Mouse (Mus musculus) gastrocnemius, postnatal 36 days (tissue): ENCODE measurements around the gene Pilrb2. TPM values are rescaled to one million over a fixed set of nuclear protein-coding genes. Genes with fewer than 3 reads are reported as not detected.
"Not testable (repeated sequence)": the region's sequence is repeated elsewhere in the genome, so short reads cannot be mapped to it uniquely, and the experiment has no call there.

Experiments used
- DNase-seq, 2 experiments: peaks; one replicate each; pipeline ENCODE4 v3.0.0; 2022
- intact Hi-C: fragments of 180-260 bp; cut with DNase I; formaldehyde crosslinking; loops from one replicate; pipeline ENCODE4 v1.15.1; 2025
- long read RNA-seq, 2 experiments: library from polyadenylated mRNA; stranded (forward); transcript quantifications; one replicate each; pipeline ENCODE4 v2.0.0; 2021
- total RNA-seq, 2 experiments: library from RNA; stranded (reverse); gene quantifications; 2 replicates each; pipeline ENCODE4 v1.2.3; 2021

Gene Pilrb2
- under 1 TPM in 1 of 2 experiments, not detected in 1; 0.23 TPM for total RNA-seq
- long read RNA-seq, experiment 1: 0 reads
- long read RNA-seq, experiment 2: 0 reads

- DNase-seq, intact Hi-C loops: not testable (repeated sequence)
Measured at GRCm38 (mm10) chr5:137871644-137872380, at the start of gene Pilrb2. Gene Pilrb2 (minus strand): TSS chr5:137871815.

DNA sequence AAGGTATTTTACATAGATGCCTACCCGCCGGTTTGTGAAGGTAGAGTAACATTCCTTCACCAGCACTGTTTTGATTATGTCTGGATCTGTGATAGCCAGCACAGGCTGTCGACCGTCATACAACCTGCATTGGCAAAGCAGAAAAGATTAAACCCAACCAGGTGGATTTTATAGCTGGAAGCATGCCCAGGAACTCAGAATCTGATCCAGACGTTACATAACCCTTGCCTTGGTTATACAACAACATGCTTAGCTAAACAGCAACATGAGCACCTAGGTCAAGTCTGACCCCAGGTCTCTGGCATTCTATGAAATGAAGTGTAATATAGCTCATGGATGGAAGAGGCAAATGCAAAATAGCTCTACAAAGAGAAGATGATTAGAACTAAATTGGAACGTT lies 43.9 kb upstream of the Pilrb2 start:
- no peak for DNase-seq
- intact Hi-C loops: no loop called here

- intact Hi-C loops: no loop called here
- DNase-seq: no peak
Measured at GRCm38 (mm10) chr5:137914508-137914907, 42.9 kb upstream of the Pilrb2 start.

GRCm38 (mm10) chr5:137909564-137910262 lies 38.1 kb upstream of the Pilrb2 start:
- intact Hi-C loops: no loop called here
- DNase-seq: no peak

- no peak for DNase-seq
- intact Hi-C loops: no loop called here
Measured at GRCm38 (mm10) chr5:137897812-137898211, 26.2 kb upstream of the Pilrb2 start.

- intact Hi-C loops: no loop called here
- DNase-seq: no peak
Measured at GRCm38 (mm10) chr5:137892954-137893353, 21.3 kb upstream of the Pilrb2 start.

- intact Hi-C loops: no loop called here
- DNase-seq: no peak
Measured at GRCm38 (mm10) chr5:137887666-137888065, 16.1 kb upstream of the Pilrb2 start.

DNA sequence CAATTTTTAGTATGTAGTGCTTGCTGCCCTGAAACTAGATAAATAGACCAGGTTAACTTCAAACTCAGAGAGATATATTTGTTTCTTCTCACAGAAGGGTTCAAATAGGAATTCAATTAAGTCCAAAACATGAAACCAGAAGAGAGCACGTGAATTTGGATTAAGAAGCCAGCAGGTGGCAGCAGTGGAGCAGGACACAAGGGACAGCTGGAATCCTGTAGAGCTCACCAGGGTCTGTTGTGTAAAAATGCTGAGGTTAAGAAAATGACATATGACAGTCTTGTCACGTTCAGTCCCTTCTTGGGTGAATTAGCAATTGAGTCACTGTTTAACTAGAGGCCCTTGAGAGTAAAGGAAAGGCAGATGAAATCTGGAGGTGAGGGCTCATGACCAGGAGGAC lies 14.3 kb upstream of the Pilrb2 start:
- intact Hi-C loops: no loop called here

GRCm38 (mm10) chr5:137883345-137883744 lies 11.7 kb upstream of the Pilrb2 start:
- DNase-seq: no peak
- intact Hi-C loops: no loop called here

More for the DNA sequence above, 14.3 kb upstream of the Pilrb2 start:
- DNase-seq: no peak

DNA sequence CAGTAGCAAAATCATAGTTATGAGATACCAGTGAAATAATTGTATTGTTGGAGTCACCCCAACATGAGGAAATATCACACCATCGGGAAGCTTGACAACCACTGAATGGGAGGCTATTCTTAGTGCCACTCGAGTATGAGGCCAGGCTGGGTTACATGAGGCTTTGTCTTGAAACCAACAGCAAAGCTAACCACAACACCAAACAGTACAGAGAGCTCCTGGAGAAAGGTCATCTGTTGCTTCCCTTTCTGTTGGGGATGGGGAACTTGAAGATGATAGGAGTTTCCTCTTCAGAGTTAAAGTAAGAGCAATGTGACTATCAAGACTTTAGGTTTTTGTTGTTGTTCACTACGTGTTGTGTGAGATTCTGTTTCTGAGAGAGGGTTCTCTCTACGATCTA lies 11.3 kb upstream of the Pilrb2 start:
- intact Hi-C loops: no loop called here
- no peak for DNase-seq

- intact Hi-C loops: no loop called here
- DNase-seq: no peak
Measured at GRCm38 (mm10) chr5:137877860-137878259, 6.2 kb upstream of the Pilrb2 start.

- no peak for DNase-seq
- intact Hi-C loops: no loop called here
Measured at GRCm38 (mm10) chr5:137875054-137875453, 3.4 kb upstream of the Pilrb2 start.

DNA sequence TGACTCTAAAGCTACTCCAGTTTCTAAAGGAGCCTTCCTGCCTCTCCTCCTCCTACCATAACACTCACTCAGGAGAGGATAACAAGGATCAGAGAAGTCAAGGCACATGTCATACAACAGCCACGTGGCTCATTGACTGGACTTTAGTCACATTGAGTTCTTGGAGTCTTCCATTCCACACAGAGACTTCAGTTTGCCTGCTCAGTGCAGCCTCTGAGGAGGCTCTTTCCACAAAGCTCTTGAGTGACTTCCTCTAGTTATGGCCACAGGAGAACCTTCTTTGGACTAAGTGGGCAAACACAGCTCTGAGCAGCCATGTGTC lies 727 bp upstream of the Pilrb2 start:
- intact Hi-C loops, DNase-seq: not testable (repeated sequence)

DNA sequence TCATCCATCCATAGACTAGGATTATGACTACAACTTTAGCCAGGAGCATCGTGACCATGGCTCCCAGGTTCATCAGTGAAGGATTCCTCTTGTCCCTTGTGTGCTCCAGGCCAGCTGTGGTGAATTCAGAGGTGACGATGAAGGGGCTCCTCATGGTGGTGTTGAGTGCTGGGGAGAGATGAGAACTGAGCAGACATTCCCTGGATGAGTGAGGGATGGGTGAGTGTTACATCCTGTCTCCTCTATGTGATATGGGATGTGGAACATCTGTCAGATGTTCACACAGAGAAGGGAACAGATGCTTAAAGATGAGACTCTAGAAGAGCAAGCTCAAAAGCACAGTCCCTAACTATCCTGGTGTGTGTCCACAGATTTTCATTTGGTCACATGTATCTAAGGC lies 3.0 kb downstream of the Pilrb2 start:
- DNase-seq, intact Hi-C loops: not testable (repeated sequence)

DNA sequence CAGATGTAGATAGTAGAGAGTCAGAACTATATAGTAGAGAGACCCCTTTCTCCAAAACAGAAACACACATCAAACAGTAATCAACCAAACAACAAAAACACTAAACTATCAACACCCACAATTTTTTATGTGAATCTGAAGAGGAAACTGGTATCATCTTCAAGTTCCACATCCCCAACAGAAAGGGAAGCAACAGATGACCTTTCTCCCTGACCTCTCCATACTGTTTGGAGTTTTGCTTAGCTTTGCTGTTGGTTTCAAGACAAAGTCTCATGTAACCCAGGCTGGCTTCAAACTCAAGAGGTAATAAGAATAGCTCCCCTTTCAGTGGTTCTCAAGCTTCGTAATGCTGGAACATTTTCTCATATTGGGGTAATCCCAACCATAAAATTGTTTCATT lies 7.6 kb downstream of the Pilrb2 start:
- DNase-seq, intact Hi-C loops: not testable (repeated sequence)

- intact Hi-C loops, DNase-seq: not testable (repeated sequence)
Measured at GRCm38 (mm10) chr5:137857960-137858710, 13.5 kb downstream of the Pilrb2 start, which contains the start of gene Pilrb1. Gene Pilrb1 (minus strand): TSS chr5:137858106.

DNA sequence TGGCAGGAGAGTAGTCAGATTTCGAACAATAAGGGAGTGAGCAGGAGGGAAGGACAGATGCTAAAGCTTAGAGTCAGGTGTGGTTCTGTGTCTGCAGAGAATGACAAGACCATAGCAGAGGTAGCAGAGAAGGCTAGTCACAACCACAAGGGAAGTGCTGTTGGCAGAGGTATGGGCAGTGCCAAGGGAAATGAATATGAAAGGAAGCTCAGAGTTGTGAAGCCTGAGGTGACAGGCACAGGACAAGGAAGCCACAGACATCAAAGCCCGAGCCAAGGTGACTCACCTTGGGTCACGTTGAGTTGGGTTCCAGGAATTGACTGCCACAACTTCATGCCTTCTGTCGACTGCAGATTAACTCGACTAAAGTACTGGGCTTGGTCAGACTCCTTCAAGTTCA lies 14.7 kb downstream of the Pilrb2 start:
- intact Hi-C loops: not testable (repeated sequence)

DNA sequence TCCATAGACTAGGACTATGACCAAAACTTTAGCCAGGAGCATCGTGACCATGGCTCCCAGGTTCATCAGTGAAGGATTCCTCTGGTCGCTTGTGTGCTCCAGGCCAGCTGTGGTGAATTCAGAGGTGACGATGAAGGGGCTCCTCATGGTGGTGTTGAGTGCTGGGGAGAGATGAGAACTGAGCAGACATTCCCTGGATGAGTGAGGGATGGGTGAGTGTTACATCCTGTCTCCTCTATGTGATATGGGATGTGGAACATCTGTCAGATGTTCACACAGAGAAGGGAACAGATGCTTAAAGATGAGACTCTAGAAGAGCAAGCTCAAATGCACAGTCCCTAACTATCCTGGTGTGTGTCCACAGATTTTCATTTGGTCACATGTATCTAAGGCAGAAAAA lies 16.7 kb downstream of the Pilrb2 start:
- intact Hi-C loops, DNase-seq: not testable (repeated sequence)

More for the DNA sequence above, 14.7 kb downstream of the Pilrb2 start:
- not testable (repeated sequence) for DNase-seq

GRCm38 (mm10) chr5:137850313-137850712 lies 21.3 kb downstream of the Pilrb2 start:
- DNase-seq, intact Hi-C loops: not testable (repeated sequence)

DNA sequence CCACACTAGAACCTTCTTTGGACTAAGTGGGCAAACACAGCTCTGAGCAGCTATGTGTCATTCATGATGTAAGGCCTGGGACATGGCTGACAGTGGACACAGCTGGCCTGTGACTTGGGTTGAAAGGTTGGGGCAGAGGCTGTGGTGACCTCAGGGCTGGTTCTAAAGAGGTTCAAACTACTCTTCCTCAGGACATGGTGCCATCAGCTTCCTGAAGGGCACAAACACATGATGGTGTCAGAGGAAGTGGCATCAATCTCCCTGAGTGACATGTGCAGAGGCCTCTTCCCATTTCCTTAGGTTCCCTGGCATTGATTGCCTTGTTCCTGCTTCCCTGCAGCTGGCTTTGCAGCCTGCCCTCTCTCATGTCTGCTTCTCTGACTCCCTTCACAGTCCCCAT lies 34.5 kb downstream of the Pilrb2 start:
- DNase-seq, intact Hi-C loops: not testable (repeated sequence)

- no peak for DNase-seq
- intact Hi-C loops: no loop called here
Measured at GRCm38 (mm10) chr5:137836611-137837010, 35.0 kb downstream of the Pilrb2 start.
